Mouse (Mus musculus): ENCODE measurements around the gene Rom1.
A peak's percentile ranks its signal among the peaks of the same experiment; 100 is the strongest.
"Not testable (repeated sequence)": the region's sequence is repeated elsewhere in the genome, so short reads cannot be mapped to it uniquely, and the experiment has no call there.

Gene Rom1

DNA sequence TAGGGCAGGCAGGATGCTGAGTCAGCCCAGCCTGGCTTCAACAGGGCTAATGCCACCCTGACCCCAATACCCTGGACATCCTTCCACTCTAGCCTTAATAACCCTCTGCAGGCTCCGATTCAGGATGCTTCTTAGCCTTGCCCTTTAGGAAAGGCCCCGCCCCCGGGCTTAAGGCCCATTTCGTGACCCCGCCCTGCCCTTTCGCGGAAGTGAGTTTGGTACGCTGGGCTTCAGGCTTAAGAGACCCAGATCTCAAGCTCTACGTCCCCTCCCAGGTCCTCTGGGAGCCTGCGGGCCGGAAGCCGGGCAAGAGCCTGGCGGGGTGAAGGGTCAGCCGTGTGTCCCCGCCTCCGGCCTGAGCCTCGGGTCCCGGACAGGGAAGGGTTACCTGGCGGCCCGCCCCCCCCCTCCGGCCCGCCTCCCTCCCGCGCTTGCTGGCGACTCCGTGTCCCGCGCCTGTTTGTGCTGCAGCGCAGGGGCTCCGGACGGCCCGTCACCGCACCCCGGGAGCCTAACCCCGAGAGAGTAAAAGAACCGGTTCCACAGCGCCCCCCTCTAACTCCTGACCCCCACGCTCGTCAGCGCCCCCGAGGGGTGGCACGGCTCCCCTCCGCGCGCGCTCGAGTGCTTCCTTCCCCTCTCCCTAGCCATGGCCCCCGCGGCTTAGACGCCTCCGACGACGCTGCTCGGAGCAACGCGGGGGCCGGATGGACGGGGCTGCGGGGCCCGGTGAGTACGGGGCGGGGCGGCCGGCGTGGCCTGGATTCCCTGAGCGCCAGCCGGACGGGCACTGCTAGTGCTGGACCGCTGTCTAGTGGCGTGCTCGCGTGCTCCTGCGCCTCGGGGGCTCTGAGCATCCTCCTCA is at the start of gene Rom1, which contains the start of gene Eml3:
Rom1 (minus strand) TSS at position 133 of the 865 bp plus-strand sequence.
Eml3 (plus strand) TSS at position 329 of the 865 bp plus-strand sequence.
- peak; percentile 79 for DNase-seq (ENCODE audit: low read depth)

GRCm38 (mm10) chr19:8976535-8976934 is 47.4 kb upstream of the Rom1 start:
- no peak for DNase-seq (ENCODE audit: low read depth)

- no peak for DNase-seq (ENCODE audit: low read depth)
These were observed 46.3 kb upstream of the Rom1 start for GRCm38 (mm10) chr19:8975491-8975890.

DNA sequence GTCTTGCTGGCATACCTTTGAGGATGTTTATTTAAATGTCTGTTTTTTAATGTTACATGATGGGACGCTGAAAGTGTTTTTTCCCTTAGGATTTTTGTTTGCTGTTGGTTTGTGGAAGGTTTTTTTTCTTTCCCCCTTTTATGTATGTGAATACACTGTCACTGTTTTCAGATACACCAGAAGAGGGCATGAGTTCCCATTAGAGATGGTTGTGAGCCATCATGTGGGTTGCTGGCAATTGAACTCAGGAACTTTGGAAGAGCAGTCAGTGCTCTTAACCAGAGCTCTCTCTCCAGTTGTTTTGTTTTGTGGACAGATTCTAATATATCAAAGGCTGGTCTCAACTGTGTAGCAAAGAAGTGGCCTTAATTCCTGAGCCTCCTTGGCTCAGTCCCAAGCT is 45.5 kb upstream of the Rom1 start:
- DNase-seq (ENCODE audit: low read depth), result no peak

GRCm38 (mm10) chr19:8972491-8972890 is 43.3 kb upstream of the Rom1 start:
- DNase-seq (ENCODE audit: low read depth), result not testable (repeated sequence)

- no peak for DNase-seq (ENCODE audit: low read depth)
These were observed 38.7 kb upstream of the Rom1 start for GRCm38 (mm10) chr19:8967893-8968292.

- DNase-seq (ENCODE audit: low read depth), result no peak
These were observed 38.2 kb upstream of the Rom1 start for GRCm38 (mm10) chr19:8967373-8967743.

DNA sequence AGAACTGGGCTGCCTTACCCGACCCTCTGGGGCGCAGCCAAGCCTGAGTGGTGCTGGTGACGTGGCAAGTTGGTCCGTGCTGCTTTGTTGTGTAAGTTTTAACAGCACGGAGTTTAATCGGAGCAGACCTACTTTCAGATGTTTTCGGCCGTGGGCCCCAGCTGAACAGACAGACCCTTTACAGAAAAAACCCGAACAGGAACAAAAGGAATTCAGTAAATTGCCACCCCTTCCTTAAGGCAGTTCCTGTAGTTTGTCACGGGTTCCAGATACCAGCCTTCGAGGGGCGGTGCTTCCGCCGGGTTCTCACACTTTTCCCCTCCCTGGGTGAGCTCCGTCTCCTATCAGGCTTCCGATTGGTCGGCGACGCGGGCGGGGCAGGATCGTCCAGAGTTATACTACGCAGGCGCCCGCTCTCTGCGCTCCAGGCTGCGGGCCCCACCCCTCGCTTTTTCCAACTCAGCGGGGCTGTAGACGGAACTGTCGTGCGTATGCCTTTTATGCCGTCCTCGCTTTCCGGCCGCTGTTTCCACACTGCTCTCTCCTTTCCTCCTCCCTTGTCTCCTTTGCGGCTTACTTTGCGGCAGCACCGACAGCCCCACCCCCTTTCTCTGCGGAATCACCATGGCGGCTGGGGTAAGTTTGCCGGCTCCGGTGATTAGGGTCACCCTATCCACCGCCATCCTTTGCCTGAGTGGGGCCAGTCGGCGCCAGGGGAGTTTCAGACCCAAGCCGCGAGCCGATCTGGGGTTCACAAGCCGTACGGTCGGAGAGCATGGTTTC is 37.6 kb upstream of the Rom1 start, which contains the start of gene Eef1g:
Eef1g (plus strand) TSS at position 452 of the 783 bp plus-strand sequence.
- peak; percentile 96 for DNase-seq (ENCODE audit: low read depth)

DNA sequence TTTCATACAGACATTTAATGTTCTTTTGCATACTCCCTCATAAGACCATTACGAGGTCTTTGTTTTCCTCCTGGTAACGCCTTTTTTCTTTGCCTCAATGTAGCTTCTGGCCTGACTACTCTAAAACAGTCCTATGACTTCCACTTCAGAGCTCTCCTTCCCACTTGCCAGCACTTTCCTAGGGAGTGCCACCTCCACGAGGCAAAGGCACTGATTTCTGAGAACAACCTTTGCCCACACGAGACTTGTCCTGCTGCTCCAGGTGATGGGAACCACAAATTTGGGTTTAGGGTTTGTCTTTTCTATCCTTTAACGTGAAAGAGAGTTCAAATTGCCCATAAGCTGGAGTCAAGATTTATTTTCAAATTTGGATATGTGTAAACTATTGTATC is 37.0 kb upstream of the Rom1 start:
- DNase-seq (ENCODE audit: low read depth), result no peak

DNA sequence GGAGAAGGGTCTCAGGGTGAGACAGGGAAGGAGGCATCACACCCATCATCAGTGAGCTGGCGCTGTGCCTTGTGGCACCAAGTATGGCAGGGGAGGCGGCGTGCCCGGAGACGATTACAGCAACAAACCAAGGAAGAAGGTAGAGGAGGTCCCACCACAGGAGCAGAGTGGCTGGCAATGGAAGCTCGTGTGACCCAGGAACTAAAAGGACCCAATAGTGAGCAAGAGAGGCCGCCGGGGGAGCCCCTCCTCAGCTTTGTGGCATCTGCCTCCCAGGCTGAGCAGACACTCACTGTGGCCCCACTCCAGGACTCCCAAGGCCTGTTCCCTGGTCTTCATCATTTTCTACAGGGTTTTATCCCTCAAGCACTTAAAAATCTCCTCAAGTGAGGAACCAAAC is 36.6 kb upstream of the Rom1 start:
- no peak for DNase-seq (ENCODE audit: low read depth)

GRCm38 (mm10) chr19:8965075-8965474 is 35.9 kb upstream of the Rom1 start:
- DNase-seq (ENCODE audit: low read depth), result no peak

- DNase-seq (ENCODE audit: low read depth), result no peak
These were observed 33.1 kb upstream of the Rom1 start for GRCm38 (mm10) chr19:8962256-8962655.

- no peak for DNase-seq (ENCODE audit: low read depth)
These were observed 25.0 kb upstream of the Rom1 start for GRCm38 (mm10) chr19:8954171-8954570.

DNA sequence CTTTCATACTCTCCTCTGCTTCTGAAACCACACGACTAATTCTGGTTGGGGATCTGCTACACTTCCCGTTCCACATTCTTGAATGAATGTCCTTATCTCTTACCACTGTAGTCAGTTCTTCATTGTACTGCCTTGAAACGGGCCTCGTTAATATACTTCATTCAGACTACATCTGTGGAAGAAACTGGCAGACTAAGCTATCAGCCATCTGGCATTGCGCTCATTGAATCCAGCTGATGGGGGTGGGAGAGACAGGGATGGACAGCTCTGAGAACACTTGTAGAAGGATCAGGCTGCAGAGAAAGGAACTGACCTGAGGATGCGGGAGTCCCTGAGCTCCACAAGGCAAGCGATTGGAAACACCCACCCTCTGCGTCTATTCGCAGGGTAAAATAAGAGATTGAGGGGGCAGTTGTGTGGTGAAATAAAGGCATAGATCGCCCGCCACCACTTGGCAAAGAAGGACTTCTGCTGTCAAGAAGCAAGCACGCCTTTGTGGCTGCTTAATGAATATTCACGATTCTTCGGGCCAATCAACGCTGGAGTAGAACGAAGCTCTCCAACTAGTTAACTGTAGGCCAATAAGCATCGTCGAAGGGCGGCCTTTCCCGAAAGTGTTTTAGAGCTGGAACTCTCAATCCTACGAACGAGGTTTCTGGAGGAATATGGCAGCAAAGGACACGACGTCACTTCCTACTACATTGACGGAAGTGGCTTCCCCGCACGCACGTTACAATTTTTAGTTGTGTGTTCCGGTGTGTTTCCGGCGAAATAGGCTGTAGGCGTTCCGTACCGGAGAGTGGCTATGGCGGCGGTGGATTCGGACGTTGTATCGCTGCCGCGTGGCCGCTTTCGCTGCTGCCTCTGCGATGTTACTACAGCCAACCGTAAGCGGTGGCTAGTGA is 24.2 kb upstream of the Rom1 start, which contains the start of gene Tut1:
Tut1 (plus strand) TSS at position 713 of the 905 bp plus-strand sequence.
- DNase-seq (ENCODE audit: low read depth), result peak; percentile 97

DNA sequence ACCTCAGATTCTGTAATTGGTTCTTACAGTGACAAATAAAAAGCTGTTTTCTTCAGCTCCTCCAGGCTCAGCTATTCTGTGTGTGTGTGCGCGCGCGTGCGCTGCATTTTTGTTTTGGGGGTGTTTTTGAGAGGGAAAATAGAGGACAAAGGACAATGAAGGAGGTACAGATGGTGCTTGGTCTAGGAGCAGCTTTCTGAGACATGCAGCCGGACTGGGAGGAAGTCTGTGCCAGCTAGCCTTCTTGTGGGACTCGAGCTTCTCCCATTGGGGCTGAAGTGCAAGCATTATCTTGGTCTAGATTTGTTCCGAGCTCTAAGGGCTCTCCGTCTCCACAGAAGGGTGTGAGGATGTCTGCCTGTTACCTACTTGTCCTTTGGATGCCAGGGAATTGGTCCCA is 23.1 kb upstream of the Rom1 start:
- DNase-seq (ENCODE audit: low read depth), result no peak

DNA sequence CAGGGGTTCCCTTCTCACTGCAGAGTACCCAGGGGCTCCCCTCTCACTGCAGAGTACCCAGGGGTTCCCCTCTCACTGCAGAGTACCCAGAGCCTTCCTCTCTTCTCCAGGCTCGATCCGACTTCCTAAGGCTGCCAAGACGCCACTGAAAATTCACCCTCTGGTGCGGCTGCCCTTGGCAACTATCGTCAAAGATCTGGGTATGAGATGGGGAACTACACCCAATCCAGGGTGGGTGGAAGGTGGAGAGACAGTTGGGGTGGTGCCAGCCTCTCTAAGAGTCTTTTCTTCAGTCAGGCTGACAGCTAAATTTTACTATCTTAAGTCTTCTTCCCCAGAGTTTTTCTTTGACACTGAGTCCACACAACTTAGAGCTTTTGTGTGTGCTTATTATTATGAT is 21.0 kb upstream of the Rom1 start:
- no peak for DNase-seq (ENCODE audit: low read depth)

DNA sequence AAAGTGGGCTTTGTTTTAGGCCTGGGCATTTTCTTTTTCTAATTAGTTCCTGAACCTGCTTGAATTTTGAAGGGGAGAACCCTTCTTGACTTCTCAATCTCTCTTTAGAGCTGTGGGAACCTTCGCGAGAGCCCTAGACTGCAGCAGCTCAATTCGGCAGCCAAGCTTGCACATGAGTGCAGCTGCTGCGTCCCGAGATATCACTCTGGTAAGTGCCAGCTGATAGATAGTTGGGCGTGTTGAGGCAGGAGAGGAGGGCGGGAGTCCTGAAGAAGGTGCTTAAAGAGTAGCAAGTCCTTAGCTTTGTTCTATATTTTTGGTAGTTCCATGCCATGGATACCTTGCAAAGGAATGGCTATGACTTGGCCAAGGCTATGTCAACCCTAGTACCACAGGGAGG is 17.8 kb upstream of the Rom1 start:
- DNase-seq (ENCODE audit: low read depth), result no peak

DNA sequence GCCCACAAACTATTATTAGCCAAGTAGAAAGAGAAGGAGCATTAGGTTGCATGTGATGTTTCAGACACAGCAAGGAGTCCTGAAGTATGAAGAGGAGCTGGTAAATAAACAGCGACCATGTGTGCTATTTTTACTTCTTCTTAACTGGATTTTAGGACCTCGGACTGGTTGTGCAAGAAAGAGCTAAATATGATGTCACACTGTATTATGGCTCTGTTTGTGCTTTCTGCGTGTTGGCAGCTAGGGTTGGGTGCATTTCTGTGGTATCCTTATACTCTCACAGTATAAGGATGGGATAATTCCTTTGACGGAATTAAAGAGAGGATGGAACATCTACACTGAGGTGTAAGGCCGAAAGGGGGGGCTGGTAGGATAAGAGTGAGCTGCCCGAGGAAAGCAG is 16.1 kb upstream of the Rom1 start:
- DNase-seq (ENCODE audit: low read depth), result no peak

GRCm38 (mm10) chr19:8944750-8945149 is 15.6 kb upstream of the Rom1 start:
- DNase-seq (ENCODE audit: low read depth), result peak; percentile 65

DNA sequence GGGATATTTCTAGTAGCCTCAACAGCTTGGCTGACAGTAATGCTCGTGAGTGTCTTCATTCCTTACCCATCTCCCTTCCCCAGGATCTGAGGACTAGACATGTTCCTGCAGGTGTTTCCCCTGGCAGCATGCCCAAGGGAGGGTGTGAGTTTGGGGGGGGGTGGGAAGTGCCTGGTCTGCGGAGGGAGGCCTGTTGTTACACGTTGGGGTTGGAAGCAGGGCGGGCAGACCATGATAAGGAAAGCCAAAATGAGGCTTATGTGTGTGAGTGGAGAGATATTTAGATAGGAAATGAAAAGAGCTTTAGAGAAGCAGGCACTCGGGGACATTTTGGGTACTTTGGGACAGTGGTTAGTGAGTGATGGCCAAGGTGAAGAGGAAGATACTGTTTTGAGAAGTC is 14.9 kb upstream of the Rom1 start:
- no peak for DNase-seq (ENCODE audit: low read depth)

DNA sequence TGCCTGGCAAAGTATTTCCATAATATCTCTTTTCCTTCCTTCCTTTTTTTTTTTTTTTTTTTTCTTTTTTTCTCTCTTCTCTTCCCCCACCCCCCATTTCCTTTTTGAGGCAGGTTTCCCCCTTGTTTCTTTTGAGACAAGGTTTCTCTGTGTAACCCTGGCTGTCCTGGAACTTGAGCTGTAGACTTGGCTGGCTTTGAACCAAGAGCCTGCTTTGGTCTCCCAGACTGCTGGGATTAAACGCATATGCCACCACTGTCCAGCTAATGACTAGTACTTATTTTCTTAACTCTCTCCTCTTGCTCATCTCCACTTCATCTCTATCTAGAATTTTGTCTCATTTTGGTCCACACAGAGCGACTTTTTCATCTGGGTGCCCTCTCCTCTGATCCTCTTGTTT is 13.9 kb upstream of the Rom1 start:
- DNase-seq (ENCODE audit: low read depth), result no peak

Measured in c-Kit-positive CD71-negative TER-119-negative erythroid progenitor cells, embryonic 14.5 days (primary cell).